Mouse (Mus musculus) cerebellum, adult 11-12 months (tissue): ENCODE data around the gene Igfbp7.

ENCODE experiments used
- DNase-seq: peaks from one replicate; pipeline ENCODE4 v3.0.0; 2022

The Igfbp7 gene

DNA sequence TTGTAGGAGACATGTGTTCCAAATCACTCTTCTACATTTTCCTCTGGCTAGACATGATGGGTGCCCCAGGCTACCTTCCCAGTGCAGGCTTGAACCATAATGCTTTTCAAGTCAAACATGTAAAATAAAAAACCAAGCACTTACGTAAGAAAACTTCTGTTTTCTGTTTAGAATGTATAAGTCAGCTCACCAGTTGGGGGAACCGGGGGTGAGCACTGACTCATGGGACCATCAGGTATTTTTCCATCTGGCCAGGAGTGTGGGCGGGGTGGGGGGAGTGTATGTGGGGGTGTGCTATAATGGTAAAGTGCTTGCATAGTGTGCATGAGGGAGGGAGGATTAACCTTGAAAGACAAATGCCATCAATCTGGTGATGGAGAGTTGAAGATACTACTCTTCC is 29.8 kb downstream of the Igfbp7 start:
- DNase-seq = no peak

DNA sequence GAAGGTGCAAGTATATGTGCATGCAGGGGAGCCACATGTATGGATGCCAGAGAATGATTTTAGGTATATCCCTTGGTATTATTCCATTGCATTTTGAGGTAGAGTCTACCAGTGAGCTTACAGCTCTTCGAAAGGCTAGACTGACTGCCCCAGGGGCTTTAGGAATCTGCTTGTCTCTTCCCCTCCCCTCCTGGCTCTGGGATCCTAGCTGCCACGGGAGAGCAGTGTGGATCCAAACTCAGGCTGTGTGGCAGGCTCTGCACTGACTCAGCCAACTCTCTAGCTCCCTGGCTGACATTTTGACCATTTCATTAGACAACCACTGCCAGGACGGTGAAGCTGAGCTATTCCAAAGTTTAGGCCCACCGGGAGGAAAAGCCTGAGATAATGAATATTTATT is 32.3 kb downstream of the Igfbp7 start:
- DNase-seq = no peak

DNA sequence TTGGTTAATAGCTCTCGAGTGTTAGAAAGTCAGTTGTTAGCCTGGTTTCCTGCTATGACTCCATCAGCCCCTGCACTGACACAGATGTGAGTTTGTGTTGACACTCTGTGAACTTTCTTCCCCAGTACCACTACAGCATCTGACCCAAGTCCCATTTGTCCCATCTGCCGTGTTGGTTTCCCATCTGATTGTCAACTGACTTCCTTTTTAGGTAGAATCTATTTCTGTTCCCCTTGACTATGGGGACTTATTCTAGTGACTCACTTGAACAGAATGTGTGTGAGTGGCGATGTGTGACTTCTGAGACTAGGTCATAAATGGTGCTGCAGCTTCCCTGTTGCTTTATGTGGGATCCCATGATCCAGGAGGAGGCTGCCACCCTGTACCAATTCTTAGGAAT is 32.9 kb downstream of the Igfbp7 start:
- no peak for DNase-seq

DNA sequence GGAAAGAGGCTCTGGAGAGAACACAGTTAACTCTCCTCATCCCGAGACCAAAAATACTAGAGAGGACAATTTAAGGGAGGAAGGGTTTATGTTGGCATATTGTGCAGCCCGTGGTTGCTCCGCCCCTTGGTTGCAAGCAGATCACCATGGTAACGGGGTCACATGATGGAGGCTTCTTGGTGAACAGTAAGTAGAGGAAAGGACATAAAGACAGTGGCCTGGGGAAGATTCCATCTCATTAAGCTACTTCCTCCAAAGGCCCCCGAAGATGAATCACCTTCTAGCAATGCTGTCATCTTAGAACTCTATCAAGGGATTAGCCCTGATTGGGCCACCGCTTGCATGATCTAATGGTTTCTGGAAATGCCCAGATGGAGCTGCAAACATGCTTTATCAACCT is 35.1 kb downstream of the Igfbp7 start:
- DNase-seq = no peak

DNA sequence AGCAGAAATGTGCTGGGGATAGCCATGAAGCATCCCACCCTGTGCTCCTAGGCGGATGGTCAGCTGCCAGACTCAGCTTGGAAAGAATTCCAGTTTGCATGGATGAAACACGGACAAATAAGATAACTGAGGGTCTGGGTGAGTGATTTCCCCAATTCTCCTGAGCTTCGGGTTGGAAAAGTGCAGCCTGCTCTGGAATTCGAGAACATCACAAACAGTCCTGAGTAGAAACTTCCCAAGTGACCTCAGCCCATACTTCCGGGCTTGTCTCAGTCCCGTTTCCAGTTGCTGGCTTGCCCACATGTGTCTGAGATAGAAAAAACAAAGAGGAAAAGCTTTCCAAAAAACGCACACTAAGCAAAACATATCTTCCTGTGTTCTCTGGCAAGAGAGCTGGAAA is 35.6 kb downstream of the Igfbp7 start:
- no peak for DNase-seq

DNA sequence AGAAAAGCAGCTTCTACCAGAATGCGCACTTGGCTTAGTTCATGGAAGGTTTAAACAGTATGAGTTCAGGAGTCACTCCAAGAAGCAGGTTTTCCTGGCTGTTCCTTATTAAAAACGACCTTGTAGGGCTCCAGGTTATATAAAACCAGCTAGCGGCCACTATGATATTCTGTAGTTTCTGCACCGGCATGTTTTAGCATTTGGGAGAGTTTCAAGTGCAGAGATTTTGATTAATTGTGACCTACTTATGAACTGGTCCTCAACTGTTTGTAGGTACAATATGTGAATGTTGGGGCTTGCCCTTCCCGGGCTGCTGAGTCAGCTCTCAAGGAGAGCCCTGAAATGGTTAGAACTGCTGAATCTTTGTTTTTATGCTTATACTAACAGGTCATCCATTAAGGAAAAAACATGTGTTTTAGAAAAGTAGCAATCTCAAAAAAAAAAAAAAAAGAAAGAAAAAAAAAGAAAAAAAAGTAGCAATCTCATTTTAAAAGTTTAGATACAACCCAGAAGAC is 37.4 kb downstream of the Igfbp7 start:
- DNase-seq = no peak

DNA sequence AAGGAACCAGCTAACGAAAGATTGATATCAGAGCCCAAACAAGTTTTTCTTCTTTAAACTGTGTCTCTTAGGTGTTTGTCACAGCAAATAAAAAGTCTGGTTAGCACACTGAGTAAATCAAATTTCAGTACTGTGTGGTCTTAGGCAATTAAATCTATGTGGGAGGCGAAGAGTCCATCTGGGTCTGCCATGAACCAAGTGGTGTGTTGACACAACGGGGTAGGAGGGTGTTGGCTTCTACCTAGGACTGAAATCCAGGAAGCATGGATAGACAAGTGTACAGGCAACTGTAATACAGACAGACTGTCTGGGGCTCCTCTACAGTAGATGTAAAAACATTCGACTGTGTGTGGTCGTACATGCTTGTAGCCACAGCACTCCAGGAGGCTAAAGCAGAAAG is 38.4 kb downstream of the Igfbp7 start:
- DNase-seq = no peak

DNA sequence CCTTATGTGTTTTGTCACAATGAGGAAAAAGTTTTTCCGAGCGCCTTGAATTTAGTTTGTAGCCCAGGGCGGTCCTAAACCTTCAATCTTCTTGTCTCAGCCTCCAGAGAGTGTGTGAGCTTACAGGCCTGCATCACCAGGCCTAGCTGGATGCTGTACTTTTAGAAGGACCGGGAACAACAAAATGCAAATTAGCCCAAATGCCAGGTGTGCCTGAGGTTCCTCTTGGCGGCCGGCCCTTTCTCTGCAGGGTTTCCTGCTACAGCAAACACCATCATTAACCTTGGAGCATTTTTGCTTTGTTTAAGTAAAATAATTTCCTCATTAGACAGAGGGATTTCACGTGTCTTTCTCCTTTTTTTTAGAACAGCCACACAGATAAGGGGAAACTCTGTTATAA is 39.6 kb downstream of the Igfbp7 start:
- DNase-seq = no peak

DNA sequence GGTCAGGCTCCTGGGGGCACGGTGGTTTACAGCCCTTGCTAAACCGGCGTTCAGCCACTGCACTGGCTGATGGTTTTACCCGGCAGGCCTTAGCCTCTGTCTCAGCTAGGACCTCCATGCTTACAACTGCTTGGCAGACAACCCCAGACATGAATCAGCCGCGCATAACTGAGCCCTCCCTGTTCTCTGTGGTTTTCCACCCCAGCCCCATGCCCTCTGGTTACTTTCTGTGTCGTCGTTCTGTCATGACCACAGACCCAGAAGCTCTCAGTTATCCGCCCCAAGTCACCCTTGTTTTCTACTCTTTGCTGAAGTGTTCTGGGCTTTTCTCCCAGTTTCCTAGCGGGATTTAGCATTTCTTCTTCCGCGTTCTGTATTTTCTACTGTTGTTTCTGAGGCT is 40.2 kb downstream of the Igfbp7 start:
- no peak for DNase-seq

DNA sequence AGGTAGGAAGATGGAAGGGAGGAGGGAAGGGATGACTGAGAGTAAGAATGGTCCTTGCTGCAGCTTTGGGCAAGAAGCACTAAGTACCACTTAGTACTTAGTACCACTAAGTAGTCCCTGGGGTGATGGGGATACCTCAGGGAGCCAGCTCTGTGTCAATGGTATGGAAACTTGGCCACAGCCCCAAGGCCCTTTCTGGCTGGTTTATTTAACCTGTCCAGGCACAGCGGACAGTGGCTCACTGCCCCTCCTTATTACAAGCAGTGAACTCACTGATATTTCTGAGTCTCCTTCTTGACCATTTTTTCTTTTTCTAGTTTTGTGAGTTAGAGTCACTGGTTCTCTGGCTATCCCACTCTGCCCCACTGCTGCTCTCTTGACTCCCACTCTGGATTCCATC is 40.7 kb downstream of the Igfbp7 start:
- no peak for DNase-seq

DNA sequence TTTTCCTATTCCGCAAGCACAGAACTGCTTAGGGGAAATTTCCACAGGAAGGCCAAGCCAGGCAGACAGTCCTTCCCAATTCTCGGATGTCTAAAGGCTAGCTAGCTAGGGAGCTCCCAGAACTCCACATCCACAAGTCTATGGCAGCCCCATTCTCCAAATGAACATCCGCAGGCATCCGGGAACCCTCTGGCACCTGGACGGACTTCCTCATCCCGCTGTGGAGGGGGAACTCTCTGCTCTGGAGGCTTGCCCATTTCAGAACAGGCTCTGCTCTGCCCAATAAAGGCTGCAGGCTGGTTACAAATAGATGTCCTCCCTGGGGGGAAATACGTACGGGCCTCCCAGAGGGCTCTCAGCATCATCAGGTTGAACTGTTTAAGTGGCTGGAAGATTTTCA is 41.5 kb downstream of the Igfbp7 start:
- no peak for DNase-seq

DNA sequence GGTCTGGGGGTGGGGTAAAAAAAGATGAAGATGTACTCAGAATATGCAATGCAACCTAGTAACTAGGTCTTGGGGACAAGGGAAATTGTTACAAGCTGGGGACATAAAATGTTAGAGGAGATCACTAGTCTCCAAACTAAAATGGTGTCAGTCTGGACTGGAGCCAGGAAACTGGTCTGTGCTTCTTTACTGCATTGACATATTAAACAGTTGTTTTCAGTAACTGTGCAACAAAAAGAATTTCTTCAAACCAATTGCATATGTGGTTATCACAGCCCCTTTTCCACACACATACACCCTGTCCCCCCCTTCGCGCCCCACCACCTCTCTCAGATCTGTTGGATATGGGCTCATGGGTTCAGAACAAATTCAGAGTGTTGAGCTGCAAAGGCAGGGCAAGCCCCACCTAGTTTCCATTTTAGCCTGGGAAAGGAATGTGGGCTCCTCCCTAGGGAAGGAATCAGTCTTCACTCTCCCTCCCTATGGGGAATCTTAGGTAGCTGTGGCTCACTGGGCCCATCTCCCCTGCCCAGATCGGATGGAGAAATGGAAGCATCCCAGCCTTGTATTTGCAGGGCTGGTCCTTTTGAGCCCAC is 43.3 kb downstream of the Igfbp7 start:
- no peak for DNase-seq

DNA sequence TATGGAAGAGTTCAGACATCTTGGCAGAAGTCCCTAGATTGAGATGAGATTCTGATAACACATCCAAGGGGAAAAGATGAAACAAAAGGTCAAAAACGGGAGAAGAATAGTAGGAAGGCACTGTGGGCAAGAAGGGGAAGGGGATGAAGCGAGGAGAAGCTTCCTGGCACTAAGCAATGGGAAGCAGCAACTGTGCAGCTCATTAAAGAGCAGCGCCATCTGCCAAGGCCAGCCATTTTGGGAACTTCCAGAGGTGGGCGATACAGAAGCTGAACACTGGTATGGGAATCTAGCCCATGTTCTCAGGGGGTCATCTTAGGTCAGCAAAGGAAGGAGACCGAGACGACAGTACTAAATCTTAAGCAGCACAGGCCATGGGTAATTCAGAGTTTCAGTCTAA is 44.2 kb downstream of the Igfbp7 start:
- DNase-seq = no peak

DNA sequence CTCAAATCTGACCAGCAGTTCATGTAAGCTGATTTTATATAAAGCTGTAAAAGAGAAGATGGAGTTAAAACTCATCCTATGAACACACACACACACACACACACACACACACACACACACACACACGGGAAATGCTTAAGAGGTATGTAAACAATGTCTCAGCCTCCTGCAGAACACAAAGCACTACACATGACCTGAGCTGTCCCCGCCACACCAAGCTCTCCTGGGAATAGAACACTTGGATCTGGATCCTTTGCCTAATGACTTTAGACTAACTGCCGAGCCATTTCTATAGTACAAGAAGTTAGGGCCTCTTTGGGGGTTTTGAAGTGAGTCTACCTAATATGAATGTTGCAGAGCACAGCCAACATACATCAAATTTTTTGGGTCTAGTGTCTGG is 45.7 kb downstream of the Igfbp7 start:
- DNase-seq = no peak

DNA sequence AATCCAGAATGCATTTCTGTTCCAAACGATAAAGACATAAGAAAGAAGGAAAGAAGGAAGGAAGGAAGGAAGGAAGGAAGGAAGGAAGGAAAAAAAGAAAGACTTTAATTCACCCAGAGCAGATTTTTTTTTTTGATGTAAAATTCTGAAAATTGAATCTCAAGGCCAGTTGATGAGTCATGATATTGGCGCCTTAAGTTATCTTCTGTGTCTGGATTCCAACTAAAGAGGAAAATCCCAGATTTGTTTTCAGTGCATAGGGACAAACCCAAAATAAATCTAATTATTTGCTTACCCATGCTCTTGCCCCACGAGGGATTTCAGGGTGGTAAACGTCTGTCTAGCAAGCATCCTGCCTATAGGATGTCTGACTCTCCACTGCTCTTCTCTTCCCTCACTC is 46.8 kb downstream of the Igfbp7 start:
- no peak for DNase-seq

DNA sequence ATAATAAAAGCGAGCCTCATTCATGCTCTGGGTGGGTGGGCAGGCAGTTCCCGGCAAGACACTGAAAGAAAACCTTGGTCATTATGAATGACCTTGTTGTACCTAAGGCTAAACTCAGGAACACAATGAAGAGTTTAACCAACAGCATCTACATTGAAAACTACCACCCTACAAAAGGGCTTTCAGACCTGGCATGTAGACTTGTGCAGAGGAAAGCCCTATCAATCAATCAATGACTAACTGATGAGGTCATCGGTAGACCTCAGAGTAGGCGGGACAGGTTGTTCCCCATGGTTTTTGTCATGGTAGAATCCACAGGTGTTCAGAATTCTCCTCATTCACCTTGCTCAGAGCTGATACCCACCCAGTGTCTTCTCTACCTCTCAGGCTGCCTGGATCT is 47.9 kb downstream of the Igfbp7 start:
- no peak for DNase-seq

DNA sequence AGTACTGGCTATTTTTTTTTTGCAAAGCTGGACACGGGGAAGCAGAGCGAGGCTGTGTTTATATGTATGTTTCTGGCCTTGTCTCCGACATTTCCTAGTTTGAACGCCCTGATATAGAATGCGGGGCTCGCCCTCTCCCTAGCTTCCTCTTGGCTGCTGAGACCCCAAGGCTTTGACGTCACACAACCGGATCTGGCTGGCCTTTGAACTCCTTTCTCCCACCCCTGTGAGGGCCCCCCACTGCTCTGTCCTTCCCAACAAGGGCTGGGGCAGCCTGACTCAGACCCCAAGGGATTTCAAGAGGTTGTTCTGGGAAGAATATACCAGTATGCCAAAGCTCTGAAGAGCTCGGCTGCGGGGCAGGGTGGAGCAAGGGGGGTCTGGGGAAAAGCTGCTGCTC is 49.5 kb downstream of the Igfbp7 start:
- no peak for DNase-seq

DNA sequence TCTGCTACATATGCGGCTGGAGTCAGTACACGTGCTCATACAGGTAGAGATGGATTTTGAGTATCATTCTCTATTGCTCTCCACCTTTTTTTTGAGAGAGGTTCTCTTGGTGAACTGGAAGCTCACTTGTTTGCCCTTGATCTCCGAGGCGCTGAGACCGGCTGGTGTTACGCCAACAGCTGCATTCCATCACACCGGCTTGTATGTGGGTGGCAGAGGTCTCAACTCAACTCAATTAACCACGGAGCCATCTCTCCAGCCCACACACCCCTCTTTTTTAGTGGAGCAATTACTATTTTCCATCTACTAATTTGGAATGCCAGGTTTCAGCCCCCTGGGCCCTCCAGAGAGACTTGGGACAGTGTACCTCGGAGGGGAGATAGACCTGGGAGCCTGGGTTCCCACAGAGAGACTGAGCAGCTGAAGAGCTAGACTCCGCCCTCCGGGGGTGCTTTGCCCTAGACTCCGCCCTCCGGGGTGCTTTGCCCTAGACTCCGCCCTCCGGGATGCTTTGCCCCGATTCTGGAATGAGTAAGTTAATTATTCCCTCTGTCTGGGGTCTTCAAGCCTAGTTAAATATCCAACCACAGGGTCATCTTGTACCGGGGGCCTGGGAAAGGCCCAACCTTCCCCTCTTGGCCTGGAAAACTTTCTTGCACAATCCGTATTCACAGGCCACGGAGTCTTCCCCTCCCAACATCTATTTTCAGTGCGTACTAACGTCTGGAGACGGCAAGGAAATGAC is 50.3 kb downstream of the Igfbp7 start:
- DNase-seq = no peak

DNA sequence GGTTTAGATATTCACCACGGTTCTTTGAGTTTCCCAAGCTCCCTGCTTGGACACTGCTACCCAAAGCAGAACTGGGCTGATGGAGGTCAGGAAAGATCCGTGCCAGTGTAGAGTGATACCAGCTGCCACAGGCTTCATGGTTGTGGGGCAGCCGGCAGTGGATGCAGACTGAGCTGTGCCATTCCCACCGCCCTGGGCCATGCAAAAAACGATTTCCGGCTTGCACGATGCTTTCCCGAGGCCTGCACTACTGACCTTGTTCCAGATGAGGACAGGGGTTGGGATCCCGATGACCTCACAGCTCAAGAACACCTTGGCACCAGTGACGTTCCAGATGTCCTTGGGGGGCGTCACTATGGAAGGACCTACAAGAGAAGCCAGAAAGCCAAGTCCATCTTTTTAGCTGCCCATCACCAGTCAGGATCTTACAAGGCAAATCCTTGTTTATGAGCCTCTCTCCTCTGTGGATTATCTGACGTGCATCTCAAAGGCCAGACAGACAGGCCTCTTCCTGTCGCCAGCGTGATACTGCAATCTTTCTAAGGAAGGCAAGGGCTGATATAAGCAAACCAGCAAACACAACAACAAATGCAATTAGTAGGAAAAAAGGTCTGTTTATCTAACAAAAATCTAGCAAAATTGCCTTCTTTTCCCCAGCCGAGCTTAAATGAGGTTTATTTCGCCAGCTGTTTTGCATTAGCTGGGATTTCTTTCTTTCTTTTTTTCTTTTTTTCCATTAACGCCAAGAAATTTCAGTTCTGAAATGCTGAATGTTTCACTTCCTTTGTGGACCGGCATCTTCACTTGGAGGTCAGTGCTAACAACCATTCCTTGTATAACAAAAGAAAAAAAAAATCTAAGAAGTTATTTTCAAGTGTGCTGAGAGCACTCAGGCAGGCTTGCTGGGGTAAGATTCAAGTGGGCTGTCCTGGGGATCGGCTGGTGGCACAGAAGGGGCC is 52.3 kb downstream of the Igfbp7 start:
- DNase-seq = no peak

DNA sequence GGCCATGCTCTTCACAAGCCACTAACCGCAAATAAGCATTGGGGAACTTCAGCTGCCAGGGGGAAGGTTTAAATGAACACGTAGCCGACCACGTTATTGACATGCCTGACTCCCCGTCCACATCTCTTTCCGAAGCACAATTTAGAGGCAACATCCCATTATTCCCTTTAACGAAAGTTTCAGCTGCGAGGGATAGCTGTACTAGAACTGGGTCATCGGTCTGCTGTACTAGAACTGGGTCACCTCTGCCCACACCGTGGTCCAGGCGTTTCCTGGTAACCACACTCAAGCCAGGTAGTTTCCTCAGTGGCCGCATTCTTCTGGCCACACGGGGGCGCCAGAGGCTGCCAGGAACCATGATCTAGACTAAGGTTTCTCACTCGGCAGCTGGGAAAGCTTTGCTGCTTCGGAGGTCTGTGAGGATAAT is 53.5 kb downstream of the Igfbp7 start:
- DNase-seq = peak; percentile 58

DNA sequence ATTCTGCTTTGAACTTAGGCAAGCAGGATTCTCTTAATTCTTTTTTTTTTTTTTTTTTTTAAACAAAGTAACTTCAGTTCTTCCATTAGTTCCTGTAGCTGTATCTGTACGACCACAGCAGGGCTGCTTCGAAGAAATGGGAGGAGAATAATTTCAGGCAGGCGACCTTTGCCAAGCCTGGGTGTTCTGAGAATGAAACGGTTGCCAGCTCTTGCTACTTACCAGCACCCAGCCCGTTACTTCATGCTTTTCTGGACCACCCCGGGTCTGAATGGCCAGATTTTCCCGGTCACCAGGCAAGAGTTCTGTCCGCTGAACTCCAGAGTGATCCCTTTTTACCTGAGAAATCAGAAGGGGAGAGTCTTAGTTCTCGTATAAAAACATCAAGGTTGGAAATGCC is 56.1 kb downstream of the Igfbp7 start:
- DNase-seq = no peak

DNA sequence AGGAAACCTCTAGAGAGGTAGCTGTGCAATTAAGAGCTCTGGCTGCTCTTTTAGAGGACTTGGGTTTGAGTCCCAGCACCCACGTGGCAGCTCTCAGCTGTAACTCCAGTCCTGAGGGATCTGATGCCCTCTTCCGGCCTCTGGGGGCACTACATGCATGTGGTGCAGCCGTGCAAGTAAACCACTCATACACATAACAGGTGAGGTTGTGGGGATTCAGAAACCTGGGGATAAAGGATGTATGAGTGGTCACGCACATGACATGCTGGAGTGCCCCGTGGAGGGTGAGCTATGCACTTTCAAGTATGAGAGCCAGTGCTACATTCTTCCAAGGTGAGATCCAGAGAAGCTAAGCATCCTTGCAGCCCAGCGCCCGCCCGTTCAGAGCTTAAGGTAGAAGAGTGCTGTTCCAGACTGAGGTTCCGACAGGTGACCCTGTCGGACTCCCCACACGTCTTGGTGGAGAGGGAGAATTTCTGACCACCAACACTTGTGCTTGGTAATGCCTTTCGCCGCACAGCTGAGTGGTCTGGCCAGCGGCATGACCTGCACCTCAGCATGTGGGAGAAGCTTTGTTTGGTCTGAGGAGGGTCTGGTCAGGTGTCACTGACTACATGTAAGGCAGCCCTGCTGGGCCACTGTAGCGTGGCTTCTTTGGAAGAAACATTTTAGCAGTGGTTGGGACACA is 57.7 kb downstream of the Igfbp7 start:
- DNase-seq = no peak

DNA sequence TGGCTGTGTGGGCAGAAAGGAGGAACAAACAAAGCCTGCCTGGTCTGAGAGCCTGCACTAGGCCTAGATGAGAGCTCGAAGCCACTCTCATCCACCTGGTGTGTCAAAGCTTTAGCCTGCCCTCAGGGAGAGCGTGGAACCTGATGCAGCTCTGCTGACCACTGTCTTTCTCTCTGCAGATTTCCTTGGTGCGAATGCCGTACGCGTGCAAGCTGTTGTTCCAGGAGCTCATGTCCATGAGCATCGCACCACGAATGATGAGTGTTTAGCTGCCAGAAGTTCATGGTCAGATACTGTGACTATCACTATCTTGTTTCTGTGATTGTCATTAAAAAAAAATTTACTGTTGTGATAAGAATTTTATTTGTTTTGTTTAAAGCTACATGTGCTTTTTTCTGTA is 58.9 kb downstream of the Igfbp7 start:
- no peak for DNase-seq
